Mouse (Mus musculus) G1E (cell line): ENCODE data around the gene Mfsd14a.

Experiments
- CTCF ChIP-seq: IDR thresholded peaks from 2 replicates; pipeline ENCODE4 v1.5.1; 2012; ENCODE audit warnings: low read depth, low read length, inconsistent platforms, mixed read lengths
- GATA1 ChIP-seq: IDR thresholded peaks from 2 replicates; pipeline ENCODE4 v1.6.1; 2012; ENCODE audit warnings: borderline replicate concordance, low read length, inconsistent platforms, mixed read lengths
- GATA2 ChIP-seq: IDR thresholded peaks from 2 replicates; pipeline ENCODE4 v1.6.1; 2012; ENCODE audit warnings: low read depth, low read length, inconsistent platforms, borderline replicate concordance
- POLR2AphosphoS5 ChIP-seq: IDR thresholded peaks from 2 replicates; pipeline ENCODE4 v1.6.1; 2012; ENCODE audit warnings: low read depth, low read length, inconsistent platforms; ENCODE audit not compliant: insufficient replicate concordance

DNA sequence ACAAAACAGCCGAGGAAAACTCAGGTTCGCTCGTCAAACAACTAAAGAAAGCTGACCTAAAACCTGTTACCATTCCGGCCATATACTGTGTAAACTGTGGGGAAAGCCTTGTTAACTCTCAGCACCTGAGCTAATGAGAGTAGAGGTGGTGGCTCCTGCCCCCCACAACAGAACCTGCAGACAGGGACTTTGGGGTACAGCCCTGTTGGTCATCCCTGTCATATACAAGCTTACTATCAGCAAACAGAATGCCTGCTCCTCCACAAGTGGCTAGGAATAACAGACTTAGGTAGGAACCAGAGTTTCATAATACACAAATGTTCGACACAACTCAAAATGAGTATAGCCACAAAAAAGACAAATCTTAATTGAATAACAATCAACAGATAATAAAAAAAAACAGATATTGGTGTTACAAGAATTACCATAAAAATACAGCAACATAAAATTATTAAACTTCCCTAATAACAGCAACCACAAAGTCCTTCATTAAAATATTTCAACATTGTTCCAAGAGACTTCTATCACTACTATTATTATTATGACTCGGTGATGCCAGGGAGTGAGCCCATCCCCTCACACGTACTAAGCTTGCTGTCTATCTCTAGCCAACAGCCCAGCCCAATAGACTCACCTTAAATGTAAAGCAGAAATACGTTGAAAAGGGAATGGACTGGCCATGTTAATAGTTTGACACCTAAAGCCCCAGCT, 32.6 kb upstream of the Mfsd14a start:
- TF ChIP-seq CTCF (no peak), POLR2AphosphoS5 (no peak), GATA2 (no peak), GATA1 (no peak)
